Mouse (Mus musculus) thymus, adult 2 months (tissue): ENCODE measurements around the gene Igfbp2.

ENCODE experiments used
- CTCF ChIP-seq: fragments of 200-500 bp; IDR thresholded peaks from 2 replicates; pipeline ENCODE4 v1.5.1; 2012; ENCODE audit warnings: mild to moderate bottlenecking, control low read depth, low read length, moderate library complexity, borderline replicate concordance; ENCODE audit not compliant: control insufficient read depth, poor library complexity, insufficient read depth; ENCODE audit errors: extremely low read depth
- POLR2A ChIP-seq: fragments of 200-500 bp; IDR thresholded peaks from 2 replicates; pipeline ENCODE4 v1.6.1; 2012; ENCODE audit warnings: mild to moderate bottlenecking, low read length, control low read depth, moderate library complexity; ENCODE audit not compliant: control insufficient read depth, poor library complexity, insufficient read depth; ENCODE audit errors: extremely low read depth

GRCm38 (mm10) chr1:72809951-72810675 lies 14.2 kb upstream of the Igfbp2 start:
- no peak for TF ChIP-seq POLR2A
- no peak for TF ChIP-seq CTCF
